In genomic region chr11:16967806-16968205, GRCm38 (mm10) we compare ENCODE assay signal across 7 mouse cellular contexts. TPM values are rescaled to one million over a fixed set of nuclear protein-coding genes. Genes with fewer than 3 reads are reported as not detected.
DNase-seq lines count a peak whose midpoint lies in the region.

No protein-coding gene starts in this region.

- DNase-seq in kidney, adult 9 months = peak; percentile 26
- DNase-seq in kidney, adult 8-10 months = no peak
- DNase-seq in ES-CJ7 (ENCODE audit: low read depth, low spot score) = peak; percentile 41
- DNase-seq in brain, adult 2 months (ENCODE audit: low read depth, low spot score) = peak; percentile 77
- DNase-seq in layer of hippocampus, adult 8-10 months (ENCODE audit: low spot score in 2 of 2) = peak; percentile 12 to 35
- peak; percentile 72 for DNase-seq in retina, embryonic 14.5 days (ENCODE audit: low spot score)
- no peak for DNase-seq in gastrocnemius, postnatal 14 days

- intact Hi-C loops in gastrocnemius, postnatal 14 days (cut with DNase I; ENCODE audit: low total_unique reads) = no loop called here

RNA-seq across cellular contexts. Expression of gene Fbxo48, which starts 16.6 kb away (rescaled TPM):
- total RNA-seq in layer of hippocampus, adult 8-10 months (2022) = 1 to 10 TPM; 1.3 to 1.7 (median 1.3) TPM
- total RNA-seq in gastrocnemius, postnatal 14 days (2021) = under 1 TPM; 0.16 to 0.42 TPM

Comparison
In these comparisons a context has a peak if more than half of its experiments do, and no peak if none do; other contexts are left out.
1. DNase-seq: peak in kidney, adult 9 months (single experiment), ES-CJ7 (single experiment), brain, adult 2 months (single experiment), layer of hippocampus, adult 8-10 months (2 of 2) and retina, embryonic 14.5 days (single experiment); none in kidney, adult 8-10 months (0 of 2) and gastrocnemius, postnatal 14 days (single experiment).